Mouse (Mus musculus): ENCODE measurements at regions not wholly inside any gene's neighbourhood (a gene's known extent, or its start where the extent isn't known, plus 50 kb on each side); places are given as distances from the start of the nearest gene placed in this dataset.

DNA sequence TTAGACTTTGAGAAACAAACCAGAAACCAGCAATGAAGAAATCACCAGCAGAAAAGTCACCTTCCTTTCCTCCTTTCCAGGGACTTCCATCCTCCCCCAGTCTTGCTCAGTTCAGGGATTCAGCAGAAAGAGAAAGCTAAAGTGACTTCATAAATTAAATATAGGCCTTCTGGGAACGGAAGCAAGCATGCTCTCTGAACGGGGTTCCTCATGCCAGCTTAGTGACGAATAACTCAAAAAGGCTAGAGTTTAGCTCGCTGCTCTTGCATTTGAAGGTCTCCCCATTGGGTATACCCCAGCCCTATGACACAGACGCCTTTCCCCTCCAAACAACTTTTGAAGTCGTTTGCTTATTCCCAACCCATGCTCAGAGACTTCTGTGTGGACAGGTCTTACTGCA is 252.8 kb downstream of the Fgf9 start:
- TF ChIP-seq CTCF (IDR thresholded peaks at IDR 0.05; ENCODE audit: borderline replicate concordance, insufficient read depth, low read depth, low read length): no peak
- TF ChIP-seq POLR2A (IDR thresholded peaks at IDR 0.05; ENCODE audit: borderline replicate concordance, insufficient read depth, low read length): no peak
